Mouse (Mus musculus) heart, postnatal 4 days (tissue): ENCODE data around the gene Tekt2. TPM values are rescaled to one million over a fixed set of nuclear protein-coding genes. Genes with fewer than 3 reads are reported as not detected.

ENCODE experiments used
- DNase-seq: peaks from one replicate; pipeline ENCODE4 v3.0.0; 2021
- total RNA-seq, 2 experiments: library from RNA; stranded (reverse); gene quantifications; 2 replicates each; pipeline ENCODE4 v1.2.3; 2021

The Tekt2 gene
- under 1 TPM; 0.41 to 0.61 TPM for total RNA-seq

DNA sequence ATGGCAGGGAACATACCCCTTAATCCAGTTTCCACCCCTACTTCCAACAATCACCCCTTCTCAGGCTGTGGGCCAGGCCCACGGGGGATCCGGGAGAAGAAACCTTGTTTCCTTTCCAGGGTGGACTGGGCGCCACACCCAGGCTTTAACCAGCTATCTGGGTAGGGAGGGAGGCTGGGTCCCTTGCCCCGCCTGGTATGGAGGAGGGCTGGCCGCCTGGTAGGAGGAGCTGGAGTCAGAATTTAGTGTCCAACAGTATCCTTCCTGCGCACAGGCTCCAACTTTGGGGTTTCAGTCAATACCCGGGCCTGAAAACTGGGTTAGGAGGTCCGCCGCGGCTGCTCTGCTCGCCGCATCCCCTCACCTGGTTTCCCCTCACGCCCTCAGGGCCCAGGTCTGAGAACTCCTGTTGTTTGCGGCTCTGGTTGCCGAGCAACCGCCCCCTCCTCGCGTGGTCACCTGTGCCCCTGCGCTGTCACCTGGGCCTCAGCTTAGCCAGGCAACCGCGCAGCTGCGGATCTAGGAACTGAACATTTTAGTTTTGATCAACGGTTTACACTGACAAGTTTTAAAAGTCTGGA lies at the start of gene Tekt2:
Tekt2 (minus strand) TSS at position 408 of the 581 bp plus-strand sequence.
- DNase-seq = no peak

DNA sequence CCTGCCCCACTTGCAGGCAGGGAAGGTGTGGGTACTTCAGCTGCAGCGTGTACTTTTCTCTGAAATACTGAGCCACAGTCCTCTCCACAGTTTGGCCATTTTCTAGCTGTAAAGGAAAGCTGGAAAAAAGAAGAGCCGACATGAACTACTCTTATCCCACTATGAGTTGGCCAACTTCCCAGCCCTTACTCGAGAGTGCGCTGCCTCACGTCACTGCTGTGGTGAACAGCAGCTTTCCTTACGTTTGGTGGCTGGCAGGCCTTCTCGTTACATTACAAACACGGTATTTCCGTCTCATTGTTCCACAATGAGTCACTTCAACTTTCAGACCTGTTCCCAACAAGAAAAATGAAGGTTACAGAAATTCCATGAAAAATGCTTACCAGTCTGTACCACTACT lies 46.0 kb upstream of the Tekt2 start:
- peak; percentile 76 for DNase-seq

DNA sequence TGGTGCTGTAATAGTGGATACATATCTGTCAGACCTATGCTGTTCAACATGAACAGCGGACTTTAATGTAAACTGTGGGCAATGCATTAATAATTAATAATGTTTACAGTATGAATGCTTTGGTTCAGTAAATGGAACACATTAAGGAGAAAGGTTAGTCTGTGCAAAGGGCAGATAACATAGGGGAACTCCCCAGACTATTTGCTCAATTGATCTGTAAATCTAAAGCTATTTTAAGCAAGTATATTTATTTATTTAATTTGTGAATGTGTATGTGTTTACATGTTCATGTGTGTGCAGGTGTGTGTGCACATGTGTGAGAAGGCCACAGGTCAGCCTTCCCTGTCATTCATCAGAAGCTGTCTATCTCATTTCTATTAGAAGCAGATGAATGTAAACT lies 34.6 kb upstream of the Tekt2 start:
- no peak for DNase-seq

DNA sequence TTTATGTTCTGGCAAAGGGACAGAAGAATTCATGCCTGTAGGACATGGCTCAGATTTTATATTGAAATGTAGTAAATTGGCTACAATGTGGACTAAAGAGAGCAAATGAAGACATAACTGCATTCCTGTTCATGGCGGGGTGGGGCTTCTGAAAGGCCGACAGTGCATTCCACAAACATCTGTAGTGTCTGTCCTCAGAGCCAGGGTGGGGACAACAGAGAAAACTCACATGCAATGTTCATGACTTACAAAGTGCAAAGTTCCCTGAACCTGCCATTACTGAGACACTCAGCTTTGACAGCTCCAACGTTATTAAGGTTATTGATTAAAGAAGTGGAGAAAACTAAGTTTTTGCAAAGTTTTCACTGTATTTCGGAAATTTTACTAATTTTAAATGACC lies 18.0 kb upstream of the Tekt2 start:
- DNase-seq = no peak

DNA sequence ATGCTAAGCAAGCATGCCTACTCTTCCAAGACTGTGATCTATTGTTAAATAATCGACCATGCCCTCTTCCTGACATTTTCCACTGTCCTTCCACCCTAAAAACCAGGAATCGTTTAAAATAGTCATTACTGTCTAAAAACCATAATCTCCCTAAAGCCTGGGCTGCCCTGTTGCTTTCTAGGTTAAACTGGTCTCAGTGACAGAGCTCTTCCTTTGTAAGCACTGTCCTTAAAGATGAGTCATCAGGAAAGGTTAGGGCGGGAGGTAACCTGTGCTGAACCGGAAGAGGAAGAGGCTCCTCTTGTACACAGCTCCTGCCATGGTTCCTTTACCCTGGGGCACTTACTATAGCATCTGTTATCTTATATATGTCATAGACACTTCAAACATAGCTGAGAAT lies 14.0 kb upstream of the Tekt2 start:
- DNase-seq = no peak

DNA sequence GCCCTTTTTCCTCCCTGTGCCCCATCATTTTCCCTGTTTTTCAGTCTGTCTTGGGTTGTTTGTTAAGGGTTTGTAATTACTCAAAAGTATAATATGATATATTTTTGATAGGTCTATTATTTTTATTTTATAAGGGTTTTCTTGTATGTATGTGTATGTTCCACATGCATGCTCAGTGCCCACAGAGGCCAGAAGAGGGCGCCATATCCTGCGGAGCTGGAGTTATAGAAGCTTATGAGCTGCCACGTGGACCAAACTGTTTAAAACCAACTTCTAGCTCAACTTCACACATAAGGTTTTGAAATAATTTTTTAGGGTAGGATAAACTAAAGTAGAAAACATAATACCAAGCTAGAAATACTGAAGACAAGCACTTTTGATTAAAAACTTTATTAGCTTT lies 6.9 kb upstream of the Tekt2 start:
- no peak for DNase-seq

DNA sequence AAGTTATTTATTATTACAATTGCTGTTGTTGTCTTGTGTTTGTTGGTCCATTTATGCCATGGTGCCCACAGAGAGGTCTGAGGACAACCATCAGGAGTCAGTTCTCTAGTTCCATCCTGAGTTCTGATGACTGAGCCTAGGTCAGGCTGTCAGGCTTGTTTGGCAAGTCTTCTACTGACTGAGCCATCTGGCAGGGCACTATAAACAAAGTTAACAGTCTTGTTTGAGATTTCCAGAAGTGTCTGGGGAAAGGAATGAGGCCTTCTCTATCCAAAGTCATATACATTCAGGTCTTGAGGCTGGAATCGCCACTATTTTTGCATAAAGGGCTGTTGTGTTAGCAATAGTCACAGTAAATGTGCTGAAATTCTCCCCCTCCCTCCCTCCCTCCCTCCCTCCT lies 6.3 kb upstream of the Tekt2 start:
- no peak for DNase-seq

DNA sequence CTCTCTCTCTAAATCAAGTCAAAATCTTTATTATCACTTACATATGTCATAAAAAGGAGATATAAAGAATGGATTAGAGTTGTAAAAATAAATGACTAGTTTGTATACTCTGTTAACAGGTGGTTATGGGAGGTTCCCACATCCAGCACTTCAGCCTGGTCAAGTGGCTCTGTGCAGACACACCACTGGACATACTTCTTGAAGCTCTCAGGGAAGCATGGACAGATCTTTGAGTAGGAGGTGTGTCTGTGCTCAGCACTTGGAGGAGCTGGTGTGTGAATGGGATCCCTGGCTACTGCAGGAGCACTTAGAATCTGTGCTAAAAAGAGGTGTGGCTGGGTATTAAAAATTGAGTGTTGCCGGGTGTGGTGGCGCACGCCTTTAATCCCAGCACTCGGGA lies 4.8 kb upstream of the Tekt2 start:
- no peak for DNase-seq

DNA sequence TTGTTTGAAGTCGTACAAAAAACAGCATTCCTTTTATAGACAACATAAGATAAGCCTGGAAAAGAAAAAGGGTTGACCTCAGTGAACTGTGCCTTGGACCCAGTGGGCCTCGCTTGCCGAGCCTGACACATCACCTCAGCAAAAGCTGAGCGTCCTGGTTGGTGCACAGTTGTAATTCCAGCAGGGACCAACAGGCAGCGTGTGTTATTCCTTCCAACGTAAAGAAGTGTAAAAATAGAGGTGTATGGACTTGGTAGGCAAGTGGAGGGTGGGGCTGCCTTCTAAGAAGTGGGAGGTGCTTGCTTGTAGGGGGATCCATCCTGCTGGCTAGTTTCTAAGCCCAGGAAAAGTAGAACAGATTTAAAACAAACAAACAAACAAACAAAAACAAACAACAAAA lies 548 bp upstream of the Tekt2 start:
- no peak for DNase-seq

DNA sequence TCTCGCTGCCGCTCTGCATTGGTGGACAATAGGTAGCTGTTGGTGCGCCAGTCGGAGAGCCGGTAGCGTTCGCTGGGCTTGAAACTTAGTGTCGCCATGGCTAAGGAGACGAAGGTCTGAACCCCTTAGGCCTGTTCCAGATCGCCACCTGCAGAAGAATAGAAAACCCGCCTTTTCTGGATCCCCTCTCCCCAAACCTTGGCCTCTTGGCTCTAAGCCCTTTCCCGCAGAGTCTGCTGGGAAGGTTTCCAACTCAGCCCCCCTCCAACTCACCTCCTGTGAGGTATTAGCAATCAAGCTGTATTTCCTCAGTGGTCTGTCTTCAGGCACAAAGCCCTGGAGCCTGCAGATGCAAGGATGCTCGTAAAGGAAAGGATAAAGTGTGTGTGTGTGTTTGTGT lies 627 bp downstream of the Tekt2 start:
- no peak for DNase-seq

DNA sequence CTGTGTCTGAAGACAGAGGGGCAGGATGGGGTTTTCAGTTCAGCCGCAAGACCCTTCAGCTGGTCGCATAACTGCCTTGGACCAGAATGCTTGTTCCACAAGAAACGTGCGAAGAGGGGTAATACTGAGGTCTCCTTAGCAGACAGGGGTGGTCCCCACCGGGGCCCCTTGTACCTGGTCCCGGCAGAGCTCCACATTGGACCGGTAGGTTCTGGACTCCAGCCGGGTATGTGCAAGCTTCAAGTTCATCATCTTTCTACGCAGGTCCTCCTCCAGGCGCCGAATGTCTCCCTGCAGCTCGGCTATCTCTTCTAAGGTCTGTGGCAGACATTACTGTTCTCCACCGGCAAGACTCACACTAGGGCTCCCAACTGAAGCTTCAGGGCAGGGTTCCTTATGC lies 2.8 kb downstream of the Tekt2 start:
- DNase-seq = no peak

DNA sequence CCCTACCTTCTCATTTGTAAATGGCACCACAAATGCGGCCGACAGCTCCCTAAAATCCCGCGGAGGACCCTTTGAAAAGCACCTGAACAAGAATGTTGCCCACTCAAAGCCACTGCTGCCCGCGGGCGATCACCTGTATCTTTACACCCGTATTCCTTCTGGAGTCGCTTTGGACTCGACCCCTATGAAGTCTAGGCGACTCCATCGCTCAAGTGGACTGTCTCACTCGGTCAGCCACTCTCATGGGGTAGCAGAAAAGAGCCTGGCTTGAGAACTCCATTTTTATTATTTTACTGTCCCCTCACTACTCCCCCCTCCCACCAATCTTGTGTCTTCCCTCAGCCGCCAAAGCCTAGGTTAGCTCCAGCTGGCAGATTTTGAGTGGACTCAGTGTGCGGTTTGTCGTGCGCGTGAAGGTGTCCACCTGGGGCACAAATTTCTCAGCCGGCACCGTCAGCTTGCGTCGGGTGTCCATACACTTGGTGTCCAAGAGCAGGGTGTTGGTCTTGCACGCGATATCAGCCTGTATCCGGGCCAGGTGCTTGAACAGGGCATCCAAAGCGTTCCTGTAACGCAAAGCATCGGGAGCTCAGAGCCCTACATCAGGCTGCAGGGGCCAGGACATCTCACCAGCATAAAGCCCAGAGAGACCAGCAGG lies 3.5 kb downstream of the Tekt2 start:
- DNase-seq = no peak

DNA sequence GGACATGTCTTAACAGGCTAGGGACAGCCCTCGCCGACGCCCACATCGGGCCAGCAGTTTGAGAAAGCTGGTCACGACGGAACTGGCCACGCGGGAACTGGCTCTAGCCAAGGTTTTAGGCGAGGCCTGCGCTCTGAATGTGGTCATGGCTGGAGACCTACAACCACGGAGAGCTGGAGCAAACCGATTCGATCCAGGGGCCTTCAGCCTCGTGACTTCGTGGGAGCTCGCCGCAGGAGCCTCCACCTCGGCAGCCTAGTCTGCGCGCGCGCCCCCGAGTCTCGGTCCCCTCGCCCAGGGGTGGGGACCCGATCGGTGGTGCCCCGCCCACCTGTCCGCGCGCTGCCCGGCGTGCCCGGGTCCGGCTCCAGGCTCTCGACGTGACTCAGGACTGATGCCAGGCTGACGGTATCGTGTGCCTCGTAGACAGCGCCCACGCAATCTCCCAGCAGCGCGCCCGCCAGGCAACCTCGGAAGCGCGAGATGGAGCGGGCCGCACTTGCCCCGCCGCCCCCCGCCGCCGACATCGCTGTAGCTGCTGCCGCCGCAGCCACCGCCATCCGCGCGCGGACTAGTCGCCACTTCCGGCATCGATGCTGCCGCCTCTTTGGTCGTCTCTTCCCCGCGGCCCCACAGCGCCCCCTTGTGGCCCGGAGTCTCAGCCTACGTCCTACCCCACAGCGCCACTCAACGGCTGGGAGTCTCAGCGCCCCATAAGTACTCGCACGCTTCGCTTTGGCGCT lies 4.2 kb downstream of the Tekt2 start, which contains the start of gene Adprhl2:
Adprhl2 (minus strand) TSS at position 593 of the 743 bp plus-strand sequence.
- peak; percentile 100 for DNase-seq

DNA sequence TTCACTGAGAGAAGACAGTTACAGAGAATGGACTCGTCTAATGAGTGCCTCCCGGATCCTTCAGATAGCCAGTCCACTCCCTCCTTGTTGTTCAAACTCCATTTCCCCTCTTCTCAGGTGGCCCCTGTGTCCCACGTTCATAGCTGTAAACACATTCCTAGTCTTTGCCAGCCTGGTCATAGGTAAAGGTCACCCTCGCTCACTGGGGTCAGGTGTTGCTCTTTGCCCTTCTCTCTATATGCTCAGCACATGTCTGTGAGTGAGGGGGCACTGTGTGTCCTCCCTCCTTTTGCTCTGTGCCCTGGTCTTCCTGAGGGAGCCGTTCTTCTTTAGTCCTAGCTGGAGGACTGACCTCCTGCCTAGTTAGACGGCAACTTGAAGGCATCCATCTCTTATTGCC lies 5.7 kb downstream of the Tekt2 start:
- DNase-seq = no peak

DNA sequence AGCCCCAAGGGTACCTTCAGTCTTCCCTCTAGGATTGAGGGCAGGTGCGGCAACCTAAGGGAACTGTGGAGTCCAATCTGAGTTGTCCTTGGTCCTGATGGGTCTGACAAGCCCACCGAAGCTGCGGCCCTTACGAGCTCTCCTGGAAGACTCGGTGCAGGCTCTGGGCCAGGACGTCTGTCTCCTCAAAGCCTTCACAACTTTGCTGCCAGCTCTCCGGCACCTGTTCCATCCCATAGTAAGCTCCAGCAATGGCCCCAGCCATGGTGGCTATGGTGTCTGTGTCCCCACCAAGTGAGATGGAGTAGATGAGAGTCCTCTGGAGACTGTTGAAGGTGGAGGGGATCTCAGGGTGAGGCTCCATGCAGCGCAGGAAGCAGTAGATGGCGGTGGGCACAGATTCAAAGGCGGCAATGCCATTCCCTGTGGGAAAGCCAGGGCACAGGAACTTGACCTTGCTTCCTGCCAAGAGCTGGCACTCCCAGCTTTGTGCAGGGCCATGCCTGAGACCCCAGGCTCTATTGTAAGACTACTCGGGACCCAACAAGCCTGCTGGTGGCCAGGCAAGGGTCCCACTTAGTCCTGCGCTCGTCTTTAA lies 8.9 kb downstream of the Tekt2 start:
- DNase-seq = no peak

DNA sequence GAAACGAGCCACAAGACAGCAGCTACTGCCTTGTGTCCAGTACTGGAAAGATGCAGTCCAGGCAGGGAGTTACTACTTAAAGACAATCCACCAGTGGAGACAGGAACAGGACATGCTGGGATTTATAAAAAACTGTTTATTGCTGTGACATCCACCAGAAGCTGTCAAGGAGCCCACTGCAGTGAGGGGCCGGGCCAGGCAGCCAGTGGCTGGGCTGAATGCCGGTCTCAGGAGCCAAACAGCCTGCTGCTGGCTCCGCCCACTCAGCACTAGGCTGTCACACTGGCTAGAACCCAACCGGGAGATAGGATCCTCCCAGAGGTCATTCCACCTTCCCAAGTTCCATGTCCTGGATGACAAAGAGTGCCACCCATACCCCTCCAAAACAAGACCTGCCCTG lies 9.6 kb downstream of the Tekt2 start:
- peak; percentile 54 for DNase-seq

DNA sequence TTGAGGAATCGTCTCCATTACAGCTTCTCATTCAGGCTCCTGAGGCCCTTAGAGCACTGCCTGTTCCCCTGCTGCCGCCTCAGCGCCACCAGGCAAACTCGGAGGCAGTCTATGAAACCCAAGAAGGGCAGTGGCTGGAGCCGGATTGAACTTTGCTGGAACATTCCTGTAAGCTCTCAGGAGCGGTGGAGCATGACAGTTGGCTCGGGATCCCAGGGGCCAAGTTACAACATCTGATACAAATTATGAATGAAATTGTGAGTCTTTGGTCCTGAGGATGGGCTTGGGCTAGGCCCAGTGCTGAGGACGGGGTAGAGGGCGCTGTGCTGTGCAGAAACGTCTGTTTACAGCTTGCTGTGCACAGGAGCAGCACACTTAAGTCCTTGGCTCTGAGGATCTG lies 11.1 kb downstream of the Tekt2 start:
- DNase-seq = no peak

DNA sequence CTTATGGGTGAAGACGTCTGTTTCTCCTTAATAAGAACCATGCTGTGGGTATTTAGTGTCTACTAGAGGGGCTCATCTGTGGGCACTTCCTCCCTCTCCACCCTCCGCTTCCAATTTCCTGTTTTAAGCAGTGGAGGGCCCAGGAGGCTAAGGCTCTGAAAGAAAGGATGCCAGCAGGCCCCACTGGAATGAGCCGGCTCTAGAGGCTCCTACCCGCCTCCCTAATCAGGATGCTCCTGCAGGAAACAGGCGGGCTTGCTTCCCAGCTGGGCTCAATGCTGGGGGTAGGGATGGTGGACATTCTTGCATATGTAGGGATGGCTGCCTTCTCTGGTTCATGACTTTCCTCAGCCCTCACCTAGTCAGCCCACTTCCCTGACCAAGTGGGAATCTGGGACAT lies 12.3 kb downstream of the Tekt2 start:
- DNase-seq = no peak

DNA sequence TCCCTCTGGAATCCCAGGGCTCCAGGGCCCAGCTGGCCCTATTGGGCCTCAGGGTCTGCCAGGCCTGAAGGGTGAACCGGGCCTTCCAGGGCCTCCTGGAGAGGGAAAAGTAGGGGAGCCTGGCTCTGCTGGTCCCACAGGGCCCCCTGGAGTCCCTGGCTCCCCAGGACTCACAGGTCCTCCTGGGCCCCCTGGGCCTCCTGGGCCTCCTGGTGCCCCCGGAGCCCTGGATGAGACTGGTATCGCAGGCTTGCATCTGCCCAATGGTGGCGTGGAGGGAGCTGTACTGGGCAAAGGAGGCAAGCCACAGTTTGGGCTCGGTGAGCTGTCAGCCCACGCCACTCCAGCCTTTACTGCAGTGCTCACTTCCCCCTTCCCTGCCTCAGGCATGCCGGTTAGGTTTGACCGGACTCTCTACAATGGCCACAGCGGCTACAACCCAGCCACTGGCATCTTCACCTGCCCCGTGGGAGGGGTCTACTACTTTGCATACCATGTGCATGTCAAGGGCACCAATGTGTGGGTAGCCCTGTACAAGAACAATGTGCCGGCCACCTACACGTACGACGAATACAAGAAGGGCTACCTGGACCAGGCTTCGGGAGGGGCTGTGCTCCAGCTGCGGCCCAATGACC lies 13.8 kb downstream of the Tekt2 start:
- DNase-seq = no peak

DNA sequence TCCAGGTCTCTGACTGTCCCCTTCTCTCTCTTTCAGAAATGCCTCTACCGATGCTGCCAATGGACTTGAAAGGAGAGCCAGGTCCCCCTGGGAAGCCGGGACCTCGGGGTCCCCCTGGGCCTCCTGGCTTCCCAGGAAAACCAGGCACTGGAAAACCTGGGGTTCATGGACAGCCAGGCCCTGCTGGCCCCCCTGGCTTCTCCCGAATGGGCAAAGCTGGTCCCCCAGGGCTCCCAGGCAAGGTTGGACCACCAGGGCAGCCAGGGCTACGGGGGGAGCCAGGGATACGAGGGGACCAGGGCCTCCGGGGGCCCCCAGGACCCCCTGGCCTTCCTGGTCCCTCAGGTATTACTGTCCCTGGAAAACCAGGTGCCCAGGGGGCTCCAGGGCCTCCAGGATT lies 15.1 kb downstream of the Tekt2 start:
- DNase-seq = no peak

DNA sequence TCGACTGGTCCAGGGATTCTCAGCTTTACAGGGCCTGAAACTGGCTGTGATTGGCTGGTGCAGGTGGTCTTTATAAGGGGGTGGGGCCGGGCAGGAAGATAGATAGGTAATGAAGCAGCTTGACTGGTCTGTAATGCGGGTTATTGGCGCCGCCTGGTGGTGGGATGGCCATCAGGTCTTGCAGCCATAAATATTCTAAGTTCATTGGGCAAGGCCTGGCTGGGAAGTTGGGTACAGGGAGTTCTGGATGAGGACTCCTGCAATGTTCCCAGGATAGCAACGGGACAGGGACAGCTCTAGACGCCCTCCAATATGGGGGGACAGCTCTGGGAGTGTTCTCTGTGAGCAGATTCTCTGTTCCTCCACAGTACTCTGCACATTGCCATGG lies 15.6 kb downstream of the Tekt2 start:
- DNase-seq = peak; percentile 92

DNA sequence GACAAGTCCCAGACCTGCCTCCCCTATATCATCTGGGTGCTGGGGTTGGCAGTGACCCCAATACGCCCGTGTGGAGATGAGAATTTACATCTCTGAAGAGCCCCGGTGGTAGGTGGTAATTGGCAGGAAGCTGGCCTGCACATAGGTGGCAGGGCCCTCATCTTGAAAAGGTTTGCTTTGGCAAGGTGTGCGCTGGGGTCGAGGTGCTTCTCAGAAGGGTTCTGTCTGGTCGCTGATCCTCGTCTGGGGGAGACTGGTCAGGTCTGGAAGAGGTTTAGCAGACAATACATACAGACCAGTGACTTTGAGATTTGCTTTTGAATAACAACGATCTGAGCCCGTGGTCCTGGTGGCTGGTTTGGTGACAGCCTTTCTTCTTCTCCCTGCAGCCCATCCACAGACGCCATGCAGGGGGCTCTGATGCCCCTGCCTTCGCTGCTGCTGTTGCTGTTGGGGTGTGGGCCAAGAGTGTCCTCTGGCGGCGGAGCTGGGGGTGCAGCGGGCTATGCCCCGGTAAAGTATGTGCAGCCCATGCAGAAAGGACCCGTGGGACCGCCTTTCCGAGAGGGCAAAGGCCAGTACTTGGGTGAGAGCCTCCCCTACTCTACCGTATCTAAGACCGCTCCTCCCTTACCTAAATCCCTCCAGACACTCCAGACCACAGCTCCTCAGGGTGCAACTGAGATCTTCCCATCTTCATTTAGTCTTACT lies 16.1 kb downstream of the Tekt2 start:
- DNase-seq = peak; percentile 52
